Mouse (Mus musculus): ENCODE results near the gene Gm20388. TPM values are rescaled to one million over a fixed set of nuclear protein-coding genes. Genes with fewer than 3 reads are reported as not detected.

Gm20388 gene
- polyA plus RNA-seq, 1 experiment: 28.1 TPM

DNA sequence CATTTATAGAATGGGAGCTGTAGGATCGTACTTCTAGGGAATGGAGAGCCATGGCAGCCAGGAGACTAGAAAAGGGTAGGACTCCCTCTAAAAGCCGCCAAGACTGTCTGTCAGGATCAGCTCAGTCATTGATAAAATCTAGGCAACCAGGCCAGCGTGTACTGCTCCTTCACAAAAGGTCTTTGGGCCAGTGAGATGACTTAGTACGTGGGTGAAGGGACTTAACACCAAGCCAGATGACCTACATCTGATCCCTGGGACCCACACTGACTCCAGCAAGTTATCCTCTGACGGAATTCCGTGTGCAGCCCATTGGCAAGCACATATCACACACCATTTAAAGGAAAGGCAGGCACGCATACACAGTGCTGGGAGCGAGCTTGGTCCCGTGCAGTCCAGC is 96.5 kb downstream of the Gm20388 start:
- no peaks in the 10 kb centered on the region for H3K4me1 ChIP-seq (ENCODE audit: control insufficient read depth, insufficient read depth, low read length)
- H3K27ac ChIP-seq (ENCODE audit: insufficient read depth, low read length): no peak overlapping the region
- TF ChIP-seq EP300 (IDR thresholded peaks at IDR 0.05; ENCODE audit: insufficient read depth, low read depth, low read length) (no peak), CTCF (IDR thresholded peaks at IDR 0.05; ENCODE audit: low read depth, low read length) (no peak), POLR2A (IDR thresholded peaks at IDR 0.05; ENCODE audit: insufficient read depth, low read length) (no peak)
- no peaks in the 10 kb centered on the region for H3K27me3 ChIP-seq (ENCODE audit: control insufficient read depth, insufficient read depth, low read length, poor library complexity, severe bottlenecking)
- no peaks in the 10 kb centered on the region for H3K9me3 ChIP-seq (replicated peaks; ENCODE audit: control insufficient read depth, insufficient read depth, low read length, poor library complexity, severe bottlenecking)
- no peak overlapping the region for H3K9ac ChIP-seq (ENCODE audit: low read depth, poor library complexity, severe bottlenecking)
- H3K36me3 ChIP-seq (ENCODE audit: control insufficient read depth, insufficient read depth, low read length, poor library complexity, severe bottlenecking): no peaks in the 10 kb centered on the region
- H3K4me3 ChIP-seq (ENCODE audit: low read depth, low read length): no peak overlapping the region

DNA sequence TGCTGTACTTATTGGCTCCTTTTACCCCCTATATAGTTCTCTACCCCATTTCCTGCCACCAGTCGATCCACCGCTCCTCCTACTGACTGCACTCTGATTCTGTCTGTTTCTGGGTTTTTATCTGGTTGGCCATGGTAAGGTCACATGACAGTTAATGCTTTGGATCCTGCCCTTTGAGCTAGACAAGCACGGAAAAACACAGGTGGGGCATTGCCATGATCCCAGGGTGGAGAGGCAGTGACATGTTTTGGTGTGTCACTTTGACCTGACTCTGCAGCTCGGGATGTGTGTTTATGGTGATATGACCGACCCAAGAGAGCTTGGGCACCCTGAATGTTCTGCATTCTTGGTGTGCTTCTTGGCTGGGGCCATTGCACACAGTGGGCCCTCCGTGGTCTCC is 98.6 kb downstream of the Gm20388 start:
- Histone ChIP-seq H3K4me1 (ENCODE audit: control insufficient read depth, insufficient read depth, low read length) (no peaks in the 10 kb centered on the region), H3K27ac (ENCODE audit: insufficient read depth, low read length) (no peak overlapping the region), H3K9ac (ENCODE audit: low read depth, poor library complexity, severe bottlenecking) (no peak overlapping the region), H3K4me3 (ENCODE audit: low read depth, low read length) (no peak overlapping the region), H3K27me3 (ENCODE audit: control insufficient read depth, insufficient read depth, low read length, poor library complexity, severe bottlenecking) (no peaks in the 10 kb centered on the region), H3K9me3 (replicated peaks; ENCODE audit: control insufficient read depth, insufficient read depth, low read length, poor library complexity, severe bottlenecking) (no peaks in the 10 kb centered on the region), H3K36me3 (ENCODE audit: control insufficient read depth, insufficient read depth, low read length, poor library complexity, severe bottlenecking) (no peaks in the 10 kb centered on the region)
- TF ChIP-seq POLR2A (IDR thresholded peaks at IDR 0.05; ENCODE audit: insufficient read depth, low read length) (no peak), CTCF (IDR thresholded peaks at IDR 0.05; ENCODE audit: low read depth, low read length) (no peak), EP300 (IDR thresholded peaks at IDR 0.05; ENCODE audit: insufficient read depth, low read depth, low read length) (no peak)

DNA sequence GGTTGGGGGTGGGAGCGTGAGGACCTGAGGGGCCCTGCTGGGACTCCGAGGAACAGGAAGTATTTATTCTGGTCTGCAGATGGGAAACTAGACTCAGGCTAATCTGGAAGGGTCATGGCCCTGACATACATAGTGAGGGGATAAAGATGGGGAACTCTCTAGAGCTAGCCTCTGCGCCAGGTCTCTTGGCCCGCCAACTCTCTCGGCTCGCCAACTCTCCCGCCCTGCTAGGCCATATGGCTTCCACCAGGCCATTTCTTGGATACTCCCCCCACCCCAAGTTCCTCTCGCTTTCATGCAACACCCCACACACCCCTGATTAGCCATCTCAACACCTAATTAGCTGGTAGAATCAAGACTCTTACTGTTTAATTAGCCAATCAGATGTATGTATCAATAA is 101.8 kb downstream of the Gm20388 start:
- Histone ChIP-seq H3K27ac (ENCODE audit: insufficient read depth, low read length) (no peak overlapping the region), H3K27me3 (ENCODE audit: control insufficient read depth, insufficient read depth, low read length, poor library complexity, severe bottlenecking) (no peaks in the 10 kb centered on the region), H3K4me1 (ENCODE audit: control insufficient read depth, insufficient read depth, low read length) (no peaks in the 10 kb centered on the region), H3K9me3 (replicated peaks; ENCODE audit: control insufficient read depth, insufficient read depth, low read length, poor library complexity, severe bottlenecking) (no peaks in the 10 kb centered on the region), H3K4me3 (ENCODE audit: low read depth, low read length) (no peak overlapping the region), H3K36me3 (ENCODE audit: control insufficient read depth, insufficient read depth, low read length, poor library complexity, severe bottlenecking) (no peaks in the 10 kb centered on the region), H3K9ac (ENCODE audit: low read depth, poor library complexity, severe bottlenecking) (no peak overlapping the region)
- TF ChIP-seq EP300 (IDR thresholded peaks at IDR 0.05; ENCODE audit: insufficient read depth, low read depth, low read length) (no peak), POLR2A (IDR thresholded peaks at IDR 0.05; ENCODE audit: insufficient read depth, low read length) (no peak), CTCF (IDR thresholded peaks at IDR 0.05; ENCODE audit: low read depth, low read length) (no peak)

DNA sequence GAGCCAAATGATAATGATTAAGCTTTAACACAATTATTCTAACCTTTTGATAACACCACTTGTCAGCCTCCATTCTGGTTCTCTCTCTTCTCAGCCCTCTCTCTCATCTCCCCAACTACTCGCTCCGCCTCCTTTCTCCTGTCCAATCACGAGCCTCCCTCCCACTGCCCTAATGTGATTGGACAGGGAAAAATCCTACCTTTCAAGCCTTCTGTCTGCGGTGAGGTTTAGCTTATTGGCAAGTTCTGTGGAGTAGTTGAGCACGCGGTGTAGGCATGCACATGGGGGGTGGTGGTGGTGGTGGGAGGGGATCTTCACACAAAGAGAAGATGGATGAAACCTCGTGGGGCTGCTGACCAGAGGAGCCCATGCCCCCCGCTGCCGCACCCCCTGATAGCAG is 102.3 kb downstream of the Gm20388 start:
- Histone ChIP-seq H3K27ac (ENCODE audit: insufficient read depth, low read length) (no peak overlapping the region), H3K9ac (ENCODE audit: low read depth, poor library complexity, severe bottlenecking) (no peak overlapping the region), H3K4me1 (ENCODE audit: control insufficient read depth, insufficient read depth, low read length) (no peaks in the 10 kb centered on the region), H3K4me3 (ENCODE audit: low read depth, low read length) (no peak overlapping the region), H3K27me3 (ENCODE audit: control insufficient read depth, insufficient read depth, low read length, poor library complexity, severe bottlenecking) (no peaks in the 10 kb centered on the region), H3K9me3 (replicated peaks; ENCODE audit: control insufficient read depth, insufficient read depth, low read length, poor library complexity, severe bottlenecking) (no peaks in the 10 kb centered on the region), H3K36me3 (ENCODE audit: control insufficient read depth, insufficient read depth, low read length, poor library complexity, severe bottlenecking) (no peaks in the 10 kb centered on the region)
- TF ChIP-seq POLR2A (IDR thresholded peaks at IDR 0.05; ENCODE audit: insufficient read depth, low read length) (no peak), CTCF (IDR thresholded peaks at IDR 0.05; ENCODE audit: low read depth, low read length) (no peak), EP300 (IDR thresholded peaks at IDR 0.05; ENCODE audit: insufficient read depth, low read depth, low read length) (no peak)

DNA sequence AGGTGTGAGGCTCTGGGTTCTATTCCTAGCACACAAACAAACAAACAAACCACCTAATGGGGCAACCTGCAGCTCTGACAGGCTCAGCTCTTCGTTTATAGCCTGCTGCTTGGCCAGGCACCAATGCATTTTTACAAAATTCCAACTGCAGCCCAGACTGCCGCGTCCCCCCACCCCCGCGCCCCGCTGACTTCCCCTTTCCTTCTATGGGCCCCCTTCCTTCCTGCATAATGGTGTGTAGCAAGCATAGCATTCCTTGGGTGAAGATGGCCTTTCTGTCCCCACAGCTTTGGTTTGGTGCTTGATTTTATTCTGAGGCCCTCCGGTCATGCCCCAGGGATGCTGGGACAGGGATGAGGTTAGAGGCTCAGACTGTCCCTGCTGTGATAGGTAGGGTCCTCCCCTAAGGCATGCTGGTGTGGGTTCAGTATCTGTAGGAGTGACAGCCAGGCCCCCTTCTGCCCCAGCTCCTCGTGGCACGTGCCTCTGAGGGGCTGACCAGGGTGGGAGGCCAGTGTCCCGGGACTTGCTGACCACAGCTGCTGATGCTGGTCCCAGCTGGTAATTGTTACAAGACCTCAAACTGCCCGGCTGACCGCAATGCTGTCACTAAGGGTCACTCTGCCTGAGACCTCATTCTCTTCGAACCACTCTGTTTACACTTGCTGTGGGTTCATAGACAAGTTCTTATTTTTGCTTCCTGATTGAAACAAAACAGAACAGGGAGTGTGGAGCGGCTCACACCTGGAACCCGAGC is 103.8 kb downstream of the Gm20388 start:
- H3K9ac ChIP-seq (ENCODE audit: low read depth, poor library complexity, severe bottlenecking): no peak overlapping the region
- H3K4me1 ChIP-seq (ENCODE audit: control insufficient read depth, insufficient read depth, low read length): no peaks in the 10 kb centered on the region
- no peak overlapping the region for H3K27ac ChIP-seq (ENCODE audit: insufficient read depth, low read length)
- H3K36me3 ChIP-seq (ENCODE audit: control insufficient read depth, insufficient read depth, low read length, poor library complexity, severe bottlenecking): no peaks in the 10 kb centered on the region
- no peaks in the 10 kb centered on the region for H3K9me3 ChIP-seq (replicated peaks; ENCODE audit: control insufficient read depth, insufficient read depth, low read length, poor library complexity, severe bottlenecking)
- no peak for TF ChIP-seq CTCF (IDR thresholded peaks at IDR 0.05; ENCODE audit: low read depth, low read length)
- H3K27me3 ChIP-seq (ENCODE audit: control insufficient read depth, insufficient read depth, low read length, poor library complexity, severe bottlenecking): no peaks in the 10 kb centered on the region
- no peak overlapping the region for H3K4me3 ChIP-seq (ENCODE audit: low read depth, low read length)

DNA sequence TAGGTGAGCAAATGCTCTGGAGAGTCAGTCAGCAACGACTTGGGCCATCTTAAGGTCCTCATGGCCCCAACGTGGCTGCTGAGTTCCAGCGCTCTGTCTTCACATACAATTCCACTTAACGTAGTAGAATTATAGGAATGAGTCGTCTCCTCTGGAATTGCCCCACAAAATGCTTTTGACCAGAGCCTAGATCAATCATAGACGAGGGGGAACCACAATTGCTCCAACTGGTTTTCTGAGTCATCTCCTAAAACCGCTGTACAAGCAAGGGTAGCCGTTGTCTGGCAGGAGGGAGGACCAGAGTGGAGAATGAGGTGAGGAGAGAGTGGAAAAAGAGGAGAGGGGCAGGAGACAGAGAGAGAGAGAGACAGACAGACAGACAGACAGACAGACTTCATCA is 105.3 kb downstream of the Gm20388 start:
- Histone ChIP-seq H3K27me3 (ENCODE audit: control insufficient read depth, insufficient read depth, low read length, poor library complexity, severe bottlenecking) (no peaks in the 10 kb centered on the region), H3K9me3 (replicated peaks; ENCODE audit: control insufficient read depth, insufficient read depth, low read length, poor library complexity, severe bottlenecking) (no peaks in the 10 kb centered on the region), H3K36me3 (ENCODE audit: control insufficient read depth, insufficient read depth, low read length, poor library complexity, severe bottlenecking) (no peaks in the 10 kb centered on the region), H3K4me3 (ENCODE audit: low read depth, low read length) (no peak overlapping the region), H3K4me1 (ENCODE audit: control insufficient read depth, insufficient read depth, low read length) (no peaks in the 10 kb centered on the region), H3K27ac (ENCODE audit: insufficient read depth, low read length) (no peak overlapping the region), H3K9ac (ENCODE audit: low read depth, poor library complexity, severe bottlenecking) (no peak overlapping the region)
- TF ChIP-seq CTCF (IDR thresholded peaks at IDR 0.05; ENCODE audit: low read depth, low read length) (no peak), EP300 (IDR thresholded peaks at IDR 0.05; ENCODE audit: insufficient read depth, low read depth, low read length) (no peak), POLR2A (IDR thresholded peaks at IDR 0.05; ENCODE audit: insufficient read depth, low read length) (no peak)

Data from ES-Bruce4 (cell line).